Mouse (Mus musculus): Measurements from ENCODE around the gene Catip.
A peak's percentile ranks its signal among the peaks of the same experiment; 100 is the strongest.

Catip gene

DNA sequence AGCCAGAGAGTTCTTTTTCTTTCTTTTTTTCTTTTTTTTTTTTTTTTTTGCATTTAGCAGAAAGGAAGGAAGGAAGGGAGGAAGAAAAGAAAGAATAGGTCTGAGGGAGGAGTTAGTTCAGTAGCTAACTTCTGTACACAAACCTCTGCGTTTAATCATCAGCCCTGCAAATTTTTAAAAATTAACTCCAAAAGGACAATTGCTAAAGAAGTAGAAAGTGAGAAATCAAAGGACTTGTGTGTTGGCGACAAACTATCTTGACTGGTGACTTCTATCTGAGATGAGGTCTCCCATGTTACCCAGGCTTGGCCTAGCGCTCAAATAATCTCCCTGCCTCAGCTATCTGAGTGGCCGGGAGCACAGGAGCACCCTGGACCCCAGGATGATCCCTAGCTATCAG is 42.3 kb downstream of the Catip start:
- DNase-seq: no peak

DNA sequence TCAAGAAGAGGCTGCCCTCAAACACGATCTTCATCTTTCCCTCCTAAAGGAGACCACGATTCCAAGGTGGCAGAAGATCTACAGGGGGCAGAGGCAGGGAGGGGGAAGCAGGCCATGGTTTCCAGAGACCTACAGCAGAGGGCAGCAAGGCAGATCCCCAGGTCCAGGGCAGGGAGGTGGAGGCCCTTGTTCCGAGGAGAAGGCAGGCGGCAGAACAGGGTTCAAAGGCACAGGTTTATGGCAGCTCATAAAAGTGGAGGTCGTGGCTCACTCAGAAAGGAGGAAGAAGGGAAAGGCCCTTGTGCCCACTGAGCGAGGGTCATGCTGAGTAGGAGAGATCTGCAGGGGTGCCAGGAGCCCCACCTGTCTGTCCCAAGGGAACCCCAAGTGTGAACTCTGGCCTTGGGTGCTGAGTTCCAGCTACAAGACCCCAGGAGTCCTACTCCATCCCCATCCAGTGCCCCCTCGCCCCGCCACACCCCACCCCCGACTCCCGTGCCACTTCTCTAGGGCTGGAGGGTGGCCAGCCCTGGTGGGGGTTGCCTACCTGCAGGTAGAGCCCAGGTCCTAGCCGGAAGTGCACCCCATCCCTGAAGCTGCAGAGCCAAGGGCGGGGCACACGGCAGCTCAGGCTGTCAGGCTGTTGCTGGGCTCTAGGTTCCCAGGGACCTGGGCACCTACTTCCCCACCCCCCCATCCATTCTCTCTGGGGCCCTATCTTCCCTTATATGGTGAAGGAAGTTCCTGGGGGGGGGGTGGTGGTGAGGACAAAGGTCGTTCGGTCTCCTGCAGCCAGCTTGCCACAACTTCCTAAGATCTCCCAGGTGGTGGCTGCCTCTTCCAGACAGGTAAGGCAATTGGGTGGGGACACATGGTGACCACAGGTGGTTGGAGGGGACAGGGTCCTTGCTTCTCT is 46.9 kb downstream of the Catip start, which contains the start of gene Vil1:
Vil1 (plus strand) TSS at position 788 of the 916 bp plus-strand sequence.
- no peak for DNase-seq

DNA sequence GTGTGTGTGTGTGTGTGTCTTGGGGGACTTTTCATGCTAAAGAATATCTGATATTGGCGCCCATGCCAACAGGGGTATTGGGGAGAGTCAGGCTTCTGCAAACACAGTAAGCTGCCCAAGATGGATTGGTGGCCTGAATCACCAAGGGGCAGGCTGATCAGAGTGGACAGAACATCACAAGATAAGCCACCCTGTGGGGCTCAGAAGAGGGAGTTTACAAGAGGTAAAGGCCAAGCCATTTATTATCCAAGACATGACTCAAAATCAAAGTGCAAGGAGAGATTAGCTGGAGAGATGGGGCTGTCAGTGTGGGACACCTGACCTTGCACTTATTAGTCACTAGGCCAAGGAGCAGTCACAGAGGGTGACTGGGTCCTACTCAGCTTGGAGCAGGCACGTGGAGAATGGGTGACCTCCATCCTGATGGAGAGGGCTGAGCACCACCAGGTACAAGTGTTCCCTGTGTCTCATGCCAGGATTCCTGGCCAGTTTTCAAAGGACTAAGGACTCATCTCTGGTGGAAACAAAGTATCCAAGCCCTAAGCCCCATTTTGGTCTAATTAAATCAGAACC is 49.9 kb downstream of the Catip start:
- DNase-seq: no peak

DNA sequence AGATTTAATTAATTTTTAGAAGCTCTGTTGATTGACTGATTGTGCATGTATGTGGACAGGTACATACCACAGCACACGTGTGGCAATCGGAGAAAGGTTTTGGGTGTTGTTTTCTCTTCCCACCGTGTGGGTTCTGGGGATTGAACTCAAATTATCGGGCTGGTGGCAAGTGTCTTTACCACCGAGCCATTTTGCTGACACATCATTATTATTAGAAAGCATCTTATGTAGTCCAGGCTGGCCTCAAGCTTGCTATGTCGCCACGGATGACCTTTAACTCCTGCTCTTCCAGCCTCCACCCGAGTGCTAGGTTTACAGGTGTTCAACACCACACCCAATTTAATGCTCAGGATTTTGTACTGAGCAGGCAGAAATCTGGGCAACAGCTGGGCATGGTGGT is 50.8 kb downstream of the Catip start:
- DNase-seq: no peak

GRCm38 (mm10) chr1:74415143-74415542 is 53.2 kb downstream of the Catip start:
- DNase-seq: peak; percentile 42
